Mouse (Mus musculus): ENCODE measurements around the gene Prr12. TPM values are rescaled to one million over a fixed set of nuclear protein-coding genes. Genes with fewer than 3 reads are reported as not detected.

The Prr12 gene
- total RNA-seq, 1 experiment = 32.3 TPM

DNA sequence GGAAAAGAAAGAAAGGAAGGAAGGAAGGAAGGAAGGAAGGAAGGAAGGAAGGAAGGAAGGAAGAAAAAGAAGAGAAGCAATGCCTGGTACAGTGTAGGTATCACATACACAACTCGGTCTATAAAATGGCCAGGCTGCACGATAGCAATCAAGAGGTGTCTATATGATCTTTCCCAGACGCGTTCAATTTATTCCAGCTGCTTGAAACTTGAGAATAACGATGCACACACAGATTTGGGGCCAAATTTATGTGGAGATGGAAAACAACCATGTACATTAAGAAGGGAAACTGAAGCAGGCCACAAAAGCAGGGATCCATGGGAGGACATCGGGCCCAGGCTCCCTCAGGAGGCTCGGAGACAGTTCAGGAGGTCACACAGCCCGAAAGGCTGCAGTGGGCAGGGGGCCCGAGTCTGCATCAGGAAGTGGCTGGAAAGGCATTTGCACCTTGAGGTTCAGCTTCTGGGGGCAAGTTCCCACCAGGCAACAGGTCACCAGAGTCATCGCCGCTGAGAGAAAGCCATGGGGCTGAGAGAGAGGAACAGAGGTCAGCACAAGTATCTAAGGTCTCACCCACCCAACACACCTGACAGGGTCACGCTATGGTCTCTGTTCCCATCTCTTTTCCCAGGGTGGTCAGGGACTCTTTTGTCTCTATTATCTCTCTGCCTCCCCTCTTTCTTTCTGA is 40.3 kb upstream of the Prr12 start:
- Histone ChIP-seq H3K9me3 (ENCODE audit: control insufficient read depth, insufficient read depth, low read depth, low read length) (no peaks in the 10 kb centered on the region), H3K4me3 (ENCODE audit: insufficient read depth in 1 of 2, low read depth in 1 of 2, low read length in 2 of 2, poor library complexity in 1 of 2, severe bottlenecking in 1 of 2) (no peak overlapping the region), H3K36me3 (ENCODE audit: control insufficient read depth, insufficient read depth, low read length, poor library complexity, severe bottlenecking) (no peaks in the 10 kb centered on the region), H3K27ac (ENCODE audit: insufficient read depth, low read depth, low read length, poor library complexity, severe bottlenecking) (no peak overlapping the region), H3K4me1 (ENCODE audit: control insufficient read depth in 2 of 2, insufficient read depth in 2 of 2, low read length in 2 of 2, poor library complexity in 1 of 2) (peaks cover 4 to 29% of the 10 kb centered on the region in 2 experiments; a peak in 2 of 4 replicates), H3K9ac (ENCODE audit: insufficient read depth, low read depth, low read length, poor library complexity, severe bottlenecking) (peak overlapping the region; percentile 13; the same call in 1 of the 2 replicates)
- in situ Hi-C loops (cut with MboI; ENCODE audit: low sequenced_read_pairs in 2 of 2, unreplicated experiment in 2 of 2) = no loop called here
- TF ChIP-seq CHD2 (IDR thresholded peaks at IDR 0.05; ENCODE audit: low read depth, low read length) (no peak), HCFC1 (IDR thresholded peaks at IDR 0.05; ENCODE audit: borderline replicate concordance, insufficient read depth, low read length) (no peak), ZC3H11A (IDR thresholded peaks at IDR 0.05; ENCODE audit: borderline replicate concordance, low read depth, low read length) (no peak), MAFK (IDR thresholded peaks at IDR 0.05; ENCODE audit: insufficient read depth, low read depth, low read length) (no peak), ZNF384 (IDR thresholded peaks at IDR 0.05; ENCODE audit: low read depth, low read length) (no peak)
- no peak for DNase-seq (ENCODE audit: low read depth, low spot score)

DNA sequence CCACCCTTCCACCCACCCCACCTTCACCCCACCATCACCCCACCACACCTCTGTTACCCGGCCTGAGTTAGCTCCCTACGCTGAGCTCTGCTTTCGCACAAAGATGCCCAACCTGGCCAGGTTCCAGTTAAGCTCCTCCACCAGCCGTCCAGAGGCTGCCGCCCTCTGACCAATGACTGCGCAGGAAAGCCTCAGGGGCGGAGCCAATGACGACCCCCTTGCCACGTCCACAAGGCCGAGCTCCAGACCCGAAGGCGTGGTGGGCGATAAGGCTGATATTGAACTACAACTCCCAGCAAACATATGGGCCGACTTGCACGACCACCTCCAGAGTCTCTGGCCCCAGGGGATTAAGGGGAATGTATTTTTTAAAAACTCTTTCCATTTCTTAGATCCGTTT is 39.4 kb upstream of the Prr12 start, which contains the start of gene Rcn3:
Gene Rcn3 (minus strand): TSS at position 174 of the 400 bp plus-strand sequence.
- H3K27ac ChIP-seq (ENCODE audit: insufficient read depth, low read depth, low read length, poor library complexity, severe bottlenecking) = no peak within 1 kb of the TSS
- H3K9me3 ChIP-seq (ENCODE audit: control insufficient read depth, insufficient read depth, low read depth, low read length) = no peaks in the 10 kb centered on the region
- peaks cover 4 to 27% of the 10 kb centered on the region in 2 experiments; a peak in 2 of 4 replicates for H3K4me1 ChIP-seq (ENCODE audit: control insufficient read depth in 2 of 2, insufficient read depth in 2 of 2, low read length in 2 of 2, poor library complexity in 1 of 2)
- H3K36me3 ChIP-seq (ENCODE audit: control insufficient read depth, insufficient read depth, low read length, poor library complexity, severe bottlenecking) = no peaks in the 10 kb centered on the region
- DNase-seq (ENCODE audit: low read depth, low spot score) = peak; percentile 83
- TF ChIP-seq MAFK (IDR thresholded peaks at IDR 0.05; ENCODE audit: insufficient read depth, low read depth, low read length) (no peak), HCFC1 (IDR thresholded peaks at IDR 0.05; ENCODE audit: borderline replicate concordance, insufficient read depth, low read length) (peak; percentile 84)
- H3K9ac ChIP-seq (ENCODE audit: insufficient read depth, low read depth, low read length, poor library complexity, severe bottlenecking) = peak within 1 kb of the TSS; percentile 64; the same call in 1 of the 2 replicates
- H3K4me3 ChIP-seq (ENCODE audit: insufficient read depth in 1 of 2, low read depth in 1 of 2, low read length in 2 of 2, poor library complexity in 1 of 2, severe bottlenecking in 1 of 2) = peak within 1 kb of the TSS; percentile 52 to 71
- in situ Hi-C loops (cut with MboI; ENCODE audit: low sequenced_read_pairs in 2 of 2, unreplicated experiment in 2 of 2) = no loop called here

DNA sequence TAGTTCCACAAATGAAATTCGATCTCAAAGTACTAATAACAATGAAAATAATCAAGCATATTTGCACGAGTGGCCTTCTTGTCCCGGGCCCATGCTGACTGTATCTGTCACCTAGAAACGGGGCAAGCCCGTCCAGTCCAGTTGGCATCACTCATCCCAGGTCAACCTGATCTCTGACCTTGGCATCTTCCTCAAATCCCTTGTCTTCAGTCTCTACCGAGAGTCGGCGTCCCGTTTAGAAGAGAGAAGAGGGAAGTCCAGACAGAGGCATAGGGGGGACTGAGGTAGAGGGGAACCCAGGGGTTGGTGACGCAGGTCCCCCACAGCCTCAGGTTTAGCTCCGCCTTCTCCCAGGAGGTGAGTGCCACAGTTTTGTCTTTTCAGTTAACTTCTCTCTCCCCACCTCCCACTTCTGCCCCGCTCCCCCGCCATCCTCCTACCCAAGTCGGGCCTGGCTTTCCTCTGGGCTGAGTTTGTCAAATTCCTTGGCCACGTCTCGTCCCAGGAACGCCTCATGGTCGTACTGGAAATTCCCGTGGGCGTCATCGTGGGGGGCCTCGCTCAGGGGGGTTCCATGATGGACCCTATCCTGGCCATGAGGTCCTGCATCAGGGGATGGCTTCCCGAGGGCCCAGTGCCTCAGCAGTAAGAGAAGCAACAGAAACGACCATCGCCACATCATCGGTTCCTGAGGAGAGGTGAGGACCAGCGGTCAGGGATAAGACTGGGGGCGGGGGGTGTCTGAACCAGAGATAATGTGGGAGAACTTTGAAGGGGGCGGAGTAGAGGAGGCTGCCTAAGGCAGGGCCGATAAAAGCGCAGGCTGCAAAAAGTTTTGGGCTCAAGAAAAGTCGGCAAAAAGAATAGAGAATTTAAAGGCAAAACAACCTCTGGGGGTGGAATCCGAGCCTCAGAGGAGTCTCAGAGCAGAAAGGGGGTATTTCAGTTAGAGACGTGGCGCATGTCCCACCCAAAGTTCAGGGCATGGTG is 38.6 kb upstream of the Prr12 start:
- Histone ChIP-seq H3K36me3 (ENCODE audit: control insufficient read depth, insufficient read depth, low read length, poor library complexity, severe bottlenecking) (no peaks in the 10 kb centered on the region), H3K4me3 (ENCODE audit: insufficient read depth in 1 of 2, low read depth in 1 of 2, low read length in 2 of 2, poor library complexity in 1 of 2, severe bottlenecking in 1 of 2) (peak overlapping the region; percentile 52 to 71), H3K9ac (ENCODE audit: insufficient read depth, low read depth, low read length, poor library complexity, severe bottlenecking) (peak overlapping the region; percentile 64; the same call in 1 of the 2 replicates), H3K4me1 (ENCODE audit: control insufficient read depth in 2 of 2, insufficient read depth in 2 of 2, low read length in 2 of 2, poor library complexity in 1 of 2) (peaks cover 4 to 27% of the 10 kb centered on the region in 2 experiments; a peak in 2 of 4 replicates), H3K9me3 (ENCODE audit: control insufficient read depth, insufficient read depth, low read depth, low read length) (no peaks in the 10 kb centered on the region), H3K27ac (ENCODE audit: insufficient read depth, low read depth, low read length, poor library complexity, severe bottlenecking) (no peak overlapping the region)
- no peak for DNase-seq (ENCODE audit: low read depth, low spot score)
- in situ Hi-C loops (cut with MboI; ENCODE audit: low sequenced_read_pairs in 2 of 2, unreplicated experiment in 2 of 2) = no loop called here
- TF ChIP-seq ZNF384 (IDR thresholded peaks at IDR 0.05; ENCODE audit: low read depth, low read length) (no peak), ZC3H11A (IDR thresholded peaks at IDR 0.05; ENCODE audit: borderline replicate concordance, low read depth, low read length) (no peak), CHD2 (IDR thresholded peaks at IDR 0.05; ENCODE audit: low read depth, low read length) (no peak), MAFK (IDR thresholded peaks at IDR 0.05; ENCODE audit: insufficient read depth, low read depth, low read length) (no peak), HCFC1 (IDR thresholded peaks at IDR 0.05; ENCODE audit: borderline replicate concordance, insufficient read depth, low read length) (no peak)

DNA sequence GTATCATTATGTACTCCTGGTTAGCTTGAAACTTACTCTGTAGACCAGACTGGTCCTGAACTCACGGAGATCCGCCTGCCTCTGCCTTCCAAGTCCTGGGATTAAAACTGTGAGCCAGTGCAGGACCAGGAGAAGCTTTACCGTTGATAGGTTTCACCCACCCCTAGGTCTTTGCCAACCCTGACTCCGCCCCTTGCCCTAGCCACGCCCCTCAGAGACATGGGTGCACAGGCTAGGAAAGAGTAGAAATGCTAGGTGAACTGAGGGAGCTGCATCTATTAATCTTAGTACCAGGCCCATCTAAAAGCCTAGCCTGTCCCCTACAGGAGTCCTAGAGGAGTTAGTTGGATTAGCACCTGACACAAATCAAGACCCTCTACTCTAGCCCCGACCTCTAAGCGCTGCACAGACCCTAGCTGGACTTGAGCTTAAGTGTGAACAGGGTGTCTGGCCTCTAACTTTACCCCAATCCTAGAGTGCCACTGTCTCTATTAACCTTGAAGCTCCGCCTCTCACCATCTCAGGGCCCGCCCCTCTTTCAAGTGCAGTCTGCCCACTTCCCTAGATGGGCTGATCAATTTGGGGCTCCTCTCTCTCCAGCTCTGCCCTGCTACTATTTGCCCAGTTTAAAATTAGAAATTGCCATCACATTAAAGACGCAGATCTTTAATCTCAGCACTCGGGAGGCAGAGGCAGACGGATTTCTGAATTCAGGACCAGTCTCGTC is 37.7 kb upstream of the Prr12 start:
- TF ChIP-seq CHD2 (IDR thresholded peaks at IDR 0.05; ENCODE audit: low read depth, low read length) (no peak), ZC3H11A (IDR thresholded peaks at IDR 0.05; ENCODE audit: borderline replicate concordance, low read depth, low read length) (no peak)
- H3K27ac ChIP-seq (ENCODE audit: insufficient read depth, low read depth, low read length, poor library complexity, severe bottlenecking) = no peak overlapping the region

More for the DNA sequence above, 37.7 kb upstream of the Prr12 start:
- Histone ChIP-seq H3K4me3 (ENCODE audit: insufficient read depth in 1 of 2, low read depth in 1 of 2, low read length in 2 of 2, poor library complexity in 1 of 2, severe bottlenecking in 1 of 2) (no peak overlapping the region), H3K9me3 (ENCODE audit: control insufficient read depth, insufficient read depth, low read depth, low read length) (no peaks in the 10 kb centered on the region), H3K9ac (ENCODE audit: insufficient read depth, low read depth, low read length, poor library complexity, severe bottlenecking) (no peak overlapping the region), H3K36me3 (ENCODE audit: control insufficient read depth, insufficient read depth, low read length, poor library complexity, severe bottlenecking) (no peaks in the 10 kb centered on the region; the same call in 1 of the 2 replicates), H3K4me1 (ENCODE audit: control insufficient read depth in 2 of 2, insufficient read depth in 2 of 2, low read length in 2 of 2, poor library complexity in 1 of 2) (peaks cover 4 to 24% of the 10 kb centered on the region in 2 experiments; a peak in 2 of 4 replicates)
- DNase-seq (ENCODE audit: low read depth, low spot score) = no peak
- in situ Hi-C loops (cut with MboI; ENCODE audit: low sequenced_read_pairs in 2 of 2, unreplicated experiment in 2 of 2) = no loop called here

Measured in ES-E14 (cell line).